Mouse (Mus musculus): ENCODE results near the gene Ndufs2. TPM values are rescaled to one million over a fixed set of nuclear protein-coding genes. Genes with fewer than 3 reads are reported as not detected.

The Ndufs2 gene
- polyA plus RNA-seq, 1 experiment from 2014 or later, result 368 TPM

GRCm38 (mm10) chr1:171223796-171224195 is 27.4 kb downstream of the Ndufs2 start:
- H3K4me1 ChIP-seq (ENCODE audit: insufficient read depth, low read length), result peaks cover 16% of the 10 kb centered on the region
- no peaks in the 10 kb centered on the region for H3K27me3 ChIP-seq (ENCODE audit: insufficient read depth, low read length)
- H3K36me3 ChIP-seq (ENCODE audit: insufficient read depth, low read length), result peaks cover 13% of the 10 kb centered on the region
- H3K27ac ChIP-seq (ENCODE audit: low read length), result no peak overlapping the region
- H3K4me3 ChIP-seq (ENCODE audit: low read length), result no peak overlapping the region
- H3K4me2 ChIP-seq (replicated peaks; ENCODE audit: low read depth, low read length), result no peak overlapping the region
- no peak for ATAC-seq (ENCODE audit: low FRiP score, low TSS enrichment)
- no peak overlapping the region for H3K9ac ChIP-seq (replicated peaks; ENCODE audit: low read length)
- WGBS, result 83% methylated on average over 2 of the region's 2 CpGs
- no peaks in the 10 kb centered on the region for H3K9me3 ChIP-seq (ENCODE audit: low read length)

GRCm38 (mm10) chr1:171223168-171223567 is 28.0 kb downstream of the Ndufs2 start:
- WGBS, result 83% methylated on average over 6 of the region's 6 CpGs
- Histone ChIP-seq H3K9ac (replicated peaks; ENCODE audit: low read length) (peak overlapping the region; percentile 63), H3K4me1 (ENCODE audit: insufficient read depth, low read length) (peaks cover 16% of the 10 kb centered on the region), H3K9me3 (ENCODE audit: low read length) (no peaks in the 10 kb centered on the region), H3K27ac (ENCODE audit: low read length) (peak overlapping the region; percentile 96), H3K27me3 (ENCODE audit: insufficient read depth, low read length) (no peaks in the 10 kb centered on the region), H3K4me3 (ENCODE audit: low read length) (peak overlapping the region; percentile 62), H3K36me3 (ENCODE audit: insufficient read depth, low read length) (peaks cover 13% of the 10 kb centered on the region), H3K4me2 (replicated peaks; ENCODE audit: low read depth, low read length) (peak overlapping the region; percentile 53)
- ATAC-seq (ENCODE audit: low FRiP score, low TSS enrichment), result no peak

- WGBS, result 1% methylated on average over 28 of the region's 28 CpGs
- ATAC-seq (ENCODE audit: low FRiP score, low TSS enrichment), result peak; percentile 99
- H3K27me3 ChIP-seq (ENCODE audit: insufficient read depth, low read length), result no peaks in the 10 kb centered on the region
- H3K9ac ChIP-seq (replicated peaks; ENCODE audit: low read length), result peak within 1 kb of the TSS; percentile 74
- H3K36me3 ChIP-seq (ENCODE audit: insufficient read depth, low read length), result peaks cover 13% of the 10 kb centered on the region
- no peaks in the 10 kb centered on the region for H3K9me3 ChIP-seq (ENCODE audit: low read length)
- H3K4me1 ChIP-seq (ENCODE audit: insufficient read depth, low read length), result peaks cover 16% of the 10 kb centered on the region
- H3K4me3 ChIP-seq (ENCODE audit: low read length), result peak within 1 kb of the TSS; percentile 62
- H3K27ac ChIP-seq (ENCODE audit: low read length), result peak within 1 kb of the TSS; percentile 96
- H3K4me2 ChIP-seq (replicated peaks; ENCODE audit: low read depth, low read length), result peak within 1 kb of the TSS; percentile 89
These were observed 28.7 kb downstream of the Ndufs2 start, which contains the start of gene Tomm40l for GRCm38 (mm10) chr1:171222238-171223155. Tomm40l (minus strand) TSS chr1:171222514.

GRCm38 (mm10) chr1:171221281-171222193 is 29.7 kb downstream of the Ndufs2 start:
- Histone ChIP-seq H3K36me3 (ENCODE audit: insufficient read depth, low read length) (peaks cover 13% of the 10 kb centered on the region), H3K4me3 (ENCODE audit: low read length) (peak overlapping the region; percentile 62), H3K4me1 (ENCODE audit: insufficient read depth, low read length) (peaks cover 16% of the 10 kb centered on the region), H3K27me3 (ENCODE audit: insufficient read depth, low read length) (no peaks in the 10 kb centered on the region), H3K9ac (replicated peaks; ENCODE audit: low read length) (peak overlapping the region; percentile 74), H3K4me2 (replicated peaks; ENCODE audit: low read depth, low read length) (peak overlapping the region; percentile 89), H3K27ac (ENCODE audit: low read length) (no peak overlapping the region), H3K9me3 (ENCODE audit: low read length) (no peaks in the 10 kb centered on the region)
- 3% methylated on average over 22 of the region's 22 CpGs for WGBS
- ATAC-seq (ENCODE audit: low FRiP score, low TSS enrichment), result peak; percentile 4

- 0 out of 2 replicates have a peak, but pooled peaks have one; percentile 22 for ATAC-seq (ENCODE audit: low FRiP score, low TSS enrichment)
- Histone ChIP-seq H3K4me2 (replicated peaks; ENCODE audit: low read depth, low read length) (peak overlapping the region; percentile 89), H3K27me3 (ENCODE audit: insufficient read depth, low read length) (no peaks in the 10 kb centered on the region), H3K27ac (ENCODE audit: low read length) (no peak overlapping the region), H3K9me3 (ENCODE audit: low read length) (no peaks in the 10 kb centered on the region), H3K4me3 (ENCODE audit: low read length) (peak overlapping the region; percentile 62), H3K4me1 (ENCODE audit: insufficient read depth, low read length) (peaks cover 16% of the 10 kb centered on the region), H3K9ac (replicated peaks; ENCODE audit: low read length) (no peak overlapping the region), H3K36me3 (ENCODE audit: insufficient read depth, low read length) (peaks cover 13% of the 10 kb centered on the region)
- WGBS, result 6% methylated on average over 10 of the region's 10 CpGs
These were observed 30.3 kb downstream of the Ndufs2 start for GRCm38 (mm10) chr1:171220871-171221270.

- Histone ChIP-seq H3K9ac (replicated peaks; ENCODE audit: low read length) (no peak overlapping the region), H3K27ac (ENCODE audit: low read length) (no peak overlapping the region), H3K4me1 (ENCODE audit: insufficient read depth, low read length) (peaks cover 5% of the 10 kb centered on the region), H3K4me3 (ENCODE audit: low read length) (no peak overlapping the region), H3K9me3 (ENCODE audit: low read length) (no peaks in the 10 kb centered on the region), H3K27me3 (ENCODE audit: insufficient read depth, low read length) (no peaks in the 10 kb centered on the region), H3K4me2 (replicated peaks; ENCODE audit: low read depth, low read length) (no peak overlapping the region), H3K36me3 (ENCODE audit: insufficient read depth, low read length) (peaks cover 13% of the 10 kb centered on the region)
- ATAC-seq (ENCODE audit: low FRiP score, low TSS enrichment), result no peak
- 79% methylated on average over 18 of the region's 18 CpGs for WGBS
These were observed 34.8 kb downstream of the Ndufs2 start for GRCm38 (mm10) chr1:171216241-171216955.

GRCm38 (mm10) chr1:171213801-171214496 is 37.2 kb downstream of the Ndufs2 start, which contains the start of gene Nr1i3:
Nr1i3 (plus strand) TSS chr1:171213970.
- 66% methylated on average over 10 of the region's 10 CpGs for WGBS
- Histone ChIP-seq H3K4me2 (replicated peaks; ENCODE audit: low read depth, low read length) (no peak within 1 kb of the TSS), H3K4me1 (ENCODE audit: insufficient read depth, low read length) (no peaks in the 10 kb centered on the region), H3K9ac (replicated peaks; ENCODE audit: low read length) (no peak within 1 kb of the TSS), H3K9me3 (ENCODE audit: low read length) (no peaks in the 10 kb centered on the region), H3K27me3 (ENCODE audit: insufficient read depth, low read length) (no peaks in the 10 kb centered on the region), H3K36me3 (ENCODE audit: insufficient read depth, low read length) (no peaks in the 10 kb centered on the region; the same call in 1 of the 2 replicates), H3K4me3 (ENCODE audit: low read length) (no peak within 1 kb of the TSS), H3K27ac (ENCODE audit: low read length) (no peak within 1 kb of the TSS)
- no peak for ATAC-seq (ENCODE audit: low FRiP score, low TSS enrichment)

GRCm38 (mm10) chr1:171212854-171213253 is 38.3 kb downstream of the Ndufs2 start:
- Histone ChIP-seq H3K4me3 (ENCODE audit: low read length) (no peak overlapping the region), H3K27ac (ENCODE audit: low read length) (no peak overlapping the region), H3K4me1 (ENCODE audit: insufficient read depth, low read length) (no peaks in the 10 kb centered on the region), H3K9ac (replicated peaks; ENCODE audit: low read length) (no peak overlapping the region), H3K36me3 (ENCODE audit: insufficient read depth, low read length) (no peaks in the 10 kb centered on the region), H3K4me2 (replicated peaks; ENCODE audit: low read depth, low read length) (no peak overlapping the region), H3K9me3 (ENCODE audit: low read length) (no peaks in the 10 kb centered on the region), H3K27me3 (ENCODE audit: insufficient read depth, low read length) (no peaks in the 10 kb centered on the region)
- 52% methylated on average over 3 of the region's 3 CpGs for WGBS
- ATAC-seq (ENCODE audit: low FRiP score, low TSS enrichment), result no peak

All from kidney, embryonic 16.5 days (tissue).